Mouse (Mus musculus) liver, embryonic 12.5 days (tissue): ENCODE measurements at regions not wholly inside any gene's neighbourhood (a gene's known extent, or its start where the extent isn't known, plus 50 kb on each side); places are given as distances from the start of the nearest gene placed in this dataset.
"Not testable (repeated sequence)": the region's sequence is repeated elsewhere in the genome, so short reads cannot be mapped to it uniquely, and the experiment has no call there.

Experiments
- ATAC-seq: fragments of 200-750 bp; cut with Nextera tagmentation; 2 replicates; pipeline ENCODE4 v1.8.0; 2017; ENCODE audit warnings: moderate number of reproducible peaks, mild to moderate bottlenecking, moderate library complexity
- H3K27ac ChIP-seq: fragments of 300-500 bp; sonication (generic); 2 replicates; pipeline ENCODE4 v1.5.1; 2016; ENCODE audit warnings: mild to moderate bottlenecking
- H3K27me3 ChIP-seq: fragments of 300-500 bp; sonication (generic); replicated peaks from 2 replicates; pipeline ENCODE4 v1.6.1; 2016; ENCODE audit warnings: mild to moderate bottlenecking, moderate library complexity
- H3K36me3 ChIP-seq: fragments of 300-500 bp; sonication (generic); 2 replicates; pipeline ENCODE4 v1.6.1; 2016; ENCODE audit warnings: mild to moderate bottlenecking, moderate library complexity
- H3K4me1 ChIP-seq: fragments of 300-500 bp; sonication (generic); 2 replicates; pipeline ENCODE4 v1.6.1; 2016
- H3K4me2 ChIP-seq: fragments of 300-500 bp; sonication (generic); 2 replicates; pipeline ENCODE4 v1.6.1; 2016; ENCODE audit warnings: mild to moderate bottlenecking, moderate library complexity
- H3K4me3 ChIP-seq: fragments of 300-500 bp; sonication (generic); 2 replicates; pipeline ENCODE4 v1.5.1; 2016; ENCODE audit warnings: mild to moderate bottlenecking, moderate library complexity
- H3K9ac ChIP-seq: fragments of 300-500 bp; sonication (generic); 2 replicates; pipeline ENCODE4 v1.6.1; 2016; ENCODE audit warnings: mild to moderate bottlenecking, moderate library complexity
- H3K9me3 ChIP-seq: fragments of 300-500 bp; sonication (generic); replicated peaks from 2 replicates; pipeline ENCODE4 v1.6.1; 2016; ENCODE audit warnings: mild to moderate bottlenecking, moderate library complexity
- WGBS: fragments of 180-500 bp; shearing (Covaris S2); methylation state at CpG from one replicate; pipeline ENCODE4 v1.1.7; 2016; ENCODE audit not compliant: insufficient replicate concordance; 5-methylcytosine and 5-hydroxymethylcytosine counted together

DNA sequence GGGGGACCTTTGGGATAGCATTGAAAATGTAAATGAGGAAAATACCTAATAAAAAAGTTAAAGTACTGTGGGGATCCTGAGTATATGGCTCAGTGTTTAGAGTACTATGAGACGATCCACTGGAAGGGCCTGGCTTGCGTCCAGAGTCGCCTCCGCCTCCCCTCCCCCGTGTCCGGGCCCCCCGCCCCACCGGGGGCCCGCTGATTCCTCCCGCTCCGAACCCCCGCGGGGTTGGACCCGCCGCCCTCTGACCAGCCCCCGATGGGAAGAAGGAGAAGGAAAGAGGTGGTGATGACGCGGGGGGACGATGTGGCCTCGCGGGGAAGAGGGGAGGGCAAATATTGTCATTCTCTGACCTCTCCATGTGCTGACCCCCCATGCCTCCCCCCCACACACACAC lies 500.8 kb upstream of the Gm12887 start:
- peak; percentile 87 for ATAC-seq
- not testable (repeated sequence) for H3K27ac ChIP-seq, H3K4me3 ChIP-seq, H3K9me3 ChIP-seq, H3K4me2 ChIP-seq, H3K36me3 ChIP-seq, H3K27me3 ChIP-seq, H3K4me1 ChIP-seq, H3K9ac ChIP-seq
- WGBS, result no CpG with 5 or more reads among the region's 21 CpGs
